Mouse (Mus musculus) heart, embryonic 12.5 days (tissue): ENCODE measurements around the gene Tmem156. TPM values are rescaled to one million over a fixed set of nuclear protein-coding genes. Genes with fewer than 3 reads are reported as not detected.

Experiments used
- ATAC-seq: fragments of 200-750 bp; cut with Nextera tagmentation; 2 replicates; pipeline ENCODE4 v1.8.0; 2017; ENCODE audit warnings: moderate TSS enrichment, moderate library complexity; ENCODE audit not compliant: insufficient number of reproducible peaks, low FRiP score
- H3K27ac ChIP-seq: fragments of 300-500 bp; sonication (generic); 2 replicates; pipeline ENCODE4 v1.5.1; 2016; ENCODE audit warnings: mild to moderate bottlenecking, moderate library complexity; ENCODE audit not compliant: poor library complexity, severe bottlenecking
- H3K27me3 ChIP-seq: fragments of 300-500 bp; sonication (generic); replicated peaks from 2 replicates; pipeline ENCODE4 v1.6.1; 2016; ENCODE audit warnings: mild to moderate bottlenecking, moderate library complexity
- H3K36me3 ChIP-seq: fragments of 300-500 bp; sonication (generic); 2 replicates; pipeline ENCODE4 v1.6.1; 2016; ENCODE audit warnings: mild to moderate bottlenecking, moderate library complexity
- H3K4me1 ChIP-seq: fragments of 300-500 bp; sonication (generic); replicated peaks from 2 replicates; pipeline ENCODE4 v1.6.1; 2016; ENCODE audit warnings: mild to moderate bottlenecking
- H3K4me2 ChIP-seq: fragments of 300-500 bp; sonication (generic); 2 replicates; pipeline ENCODE4 v1.6.1; 2016; ENCODE audit warnings: mild to moderate bottlenecking, moderate library complexity
- H3K4me3 ChIP-seq: fragments of 300-500 bp; sonication (generic); 2 replicates; pipeline ENCODE4 v1.5.1; 2016; ENCODE audit warnings: mild to moderate bottlenecking
- H3K9ac ChIP-seq: fragments of 300-500 bp; sonication (generic); 2 replicates; pipeline ENCODE4 v1.6.1; 2016; ENCODE audit warnings: mild to moderate bottlenecking, moderate library complexity
- H3K9me3 ChIP-seq: fragments of 300-500 bp; sonication (generic); replicated peaks from 2 replicates; pipeline ENCODE4 v1.6.1; 2016; ENCODE audit warnings: mild to moderate bottlenecking, moderate library complexity
- WGBS: fragments of 180-500 bp; shearing (Covaris S2); methylation state at CpG from one replicate; pipeline ENCODE4 v1.1.7; 2016; 5-methylcytosine and 5-hydroxymethylcytosine counted together
- polyA plus RNA-seq: library from polyadenylated mRNA; unstranded; fragments of >200 nt; fragmentation: Nextera tagmentation; extraction: Ambion mirVana; gene quantifications from 2 replicates; pipeline ENCODE4 v1.2.1, GENCODE M21; 2016

The Tmem156 gene
- polyA plus RNA-seq, 1 experiment from 2014 or later: 0.27 TPM

- no peak for ATAC-seq
- Histone ChIP-seq H3K4me3 (no peak overlapping the region), H3K4me2 (no peak overlapping the region), H3K9ac (no peak overlapping the region), H3K36me3 (no peaks in the 10 kb centered on the region), H3K27me3 (no peaks in the 10 kb centered on the region), H3K9me3 (no peaks in the 10 kb centered on the region), H3K27ac (no peak overlapping the region), H3K4me1 (no peaks in the 10 kb centered on the region)
- WGBS: 50% methylated on average over 7 of the region's 7 CpGs
Measured at GRCm38 (mm10) chr5:65074693-65075092, 17.2 kb downstream of the Tmem156 start.

GRCm38 (mm10) chr5:65073247-65073646, 18.7 kb downstream of the Tmem156 start:
- no peak for ATAC-seq
- Histone ChIP-seq H3K4me2 (no peak overlapping the region), H3K9ac (no peak overlapping the region), H3K27ac (no peak overlapping the region), H3K9me3 (no peaks in the 10 kb centered on the region), H3K4me3 (no peak overlapping the region), H3K27me3 (no peaks in the 10 kb centered on the region), H3K36me3 (no peaks in the 10 kb centered on the region), H3K4me1 (no peaks in the 10 kb centered on the region)
- WGBS: 62% methylated on average over 4 of the region's 4 CpGs

GRCm38 (mm10) chr5:65071689-65072118, 20.2 kb downstream of the Tmem156 start:
- H3K9me3 ChIP-seq: no peaks in the 10 kb centered on the region
- H3K27me3 ChIP-seq: no peaks in the 10 kb centered on the region
- H3K27ac ChIP-seq: no peak overlapping the region
- H3K36me3 ChIP-seq: no peaks in the 10 kb centered on the region
- H3K9ac ChIP-seq: no peak overlapping the region
- no peak overlapping the region for H3K4me2 ChIP-seq
- H3K4me3 ChIP-seq: no peak overlapping the region
- 63% methylated on average over 6 of the region's 6 CpGs for WGBS
- no peaks in the 10 kb centered on the region for H3K4me1 ChIP-seq
- ATAC-seq: no peak

GRCm38 (mm10) chr5:65069872-65070271, 22.1 kb downstream of the Tmem156 start:
- H3K9ac ChIP-seq: no peak overlapping the region
- no peak overlapping the region for H3K27ac ChIP-seq

GRCm38 (mm10) chr5:65068166-65068565, 23.8 kb downstream of the Tmem156 start:
- H3K9me3 ChIP-seq: no peaks in the 10 kb centered on the region
- H3K4me3 ChIP-seq: no peak overlapping the region
- 84% methylated on average over 6 of the region's 6 CpGs for WGBS
- H3K27me3 ChIP-seq: no peaks in the 10 kb centered on the region
- no peak overlapping the region for H3K27ac ChIP-seq
- no peak for ATAC-seq
- H3K4me1 ChIP-seq: no peaks in the 10 kb centered on the region
- no peaks in the 10 kb centered on the region for H3K36me3 ChIP-seq
- H3K9ac ChIP-seq: no peak overlapping the region
- no peak overlapping the region for H3K4me2 ChIP-seq

More at GRCm38 (mm10) chr5:65069872-65070271, 22.1 kb downstream of the Tmem156 start:
- no peak for ATAC-seq
- Histone ChIP-seq H3K4me1 (no peaks in the 10 kb centered on the region), H3K9me3 (no peaks in the 10 kb centered on the region), H3K36me3 (no peaks in the 10 kb centered on the region), H3K4me2 (no peak overlapping the region), H3K4me3 (no peak overlapping the region), H3K27me3 (no peaks in the 10 kb centered on the region)
- 75% methylated on average over 11 of the region's 11 CpGs for WGBS

- no peak overlapping the region for H3K4me3 ChIP-seq
- H3K27ac ChIP-seq: no peak overlapping the region
- H3K36me3 ChIP-seq: no peaks in the 10 kb centered on the region
- no peaks in the 10 kb centered on the region for H3K27me3 ChIP-seq
- no peak overlapping the region for H3K9ac ChIP-seq
- H3K4me2 ChIP-seq: no peak overlapping the region
- H3K4me1 ChIP-seq: no peaks in the 10 kb centered on the region
- H3K9me3 ChIP-seq: no peaks in the 10 kb centered on the region
- no peak for ATAC-seq
- WGBS: 80% methylated on average over 2 of the region's 2 CpGs
Measured at GRCm38 (mm10) chr5:65063266-65063665, 28.7 kb downstream of the Tmem156 start.

GRCm38 (mm10) chr5:65062236-65062635, 29.7 kb downstream of the Tmem156 start:
- Histone ChIP-seq H3K27ac (no peak overlapping the region), H3K27me3 (no peaks in the 10 kb centered on the region), H3K4me1 (no peaks in the 10 kb centered on the region), H3K9me3 (no peaks in the 10 kb centered on the region), H3K4me3 (no peak overlapping the region), H3K9ac (no peak overlapping the region), H3K36me3 (no peaks in the 10 kb centered on the region), H3K4me2 (no peak overlapping the region)
- 84% methylated on average over 4 of the region's 4 CpGs for WGBS
- ATAC-seq: no peak

GRCm38 (mm10) chr5:65059806-65060205, 32.1 kb downstream of the Tmem156 start:
- Histone ChIP-seq H3K36me3 (no peaks in the 10 kb centered on the region), H3K4me3 (no peak overlapping the region), H3K4me2 (no peak overlapping the region), H3K4me1 (no peaks in the 10 kb centered on the region), H3K27me3 (no peaks in the 10 kb centered on the region), H3K9me3 (no peaks in the 10 kb centered on the region), H3K9ac (no peak overlapping the region), H3K27ac (no peak overlapping the region)
- 76% methylated on average over 2 of the region's 2 CpGs for WGBS
- no peak for ATAC-seq

- no peaks in the 10 kb centered on the region for H3K36me3 ChIP-seq
- no peaks in the 10 kb centered on the region for H3K27me3 ChIP-seq
- no peaks in the 10 kb centered on the region for H3K9me3 ChIP-seq
- H3K4me1 ChIP-seq: no peaks in the 10 kb centered on the region
- WGBS: 91% methylated on average over 6 of the region's 6 CpGs
- ATAC-seq: no peak
- H3K4me2 ChIP-seq: no peak overlapping the region
- H3K9ac ChIP-seq: no peak overlapping the region
- no peak overlapping the region for H3K4me3 ChIP-seq
- no peak overlapping the region; the same call in 1 of the 2 replicates for H3K27ac ChIP-seq
Measured at GRCm38 (mm10) chr5:65057596-65057995, 34.3 kb downstream of the Tmem156 start.

GRCm38 (mm10) chr5:65051513-65051912, 40.4 kb downstream of the Tmem156 start:
- ATAC-seq: no peak
- Histone ChIP-seq H3K36me3 (no peaks in the 10 kb centered on the region), H3K9ac (no peak overlapping the region), H3K9me3 (peaks cover 5% of the 10 kb centered on the region; the same call in 1 of the 2 replicates), H3K27me3 (no peaks in the 10 kb centered on the region), H3K4me1 (no peaks in the 10 kb centered on the region), H3K4me3 (no peak overlapping the region), H3K4me2 (no peak overlapping the region), H3K27ac (no peak overlapping the region)
- WGBS: 73% methylated on average over 3 of the region's 3 CpGs

GRCm38 (mm10) chr5:65049880-65050279, 42.1 kb downstream of the Tmem156 start:
- Histone ChIP-seq H3K27me3 (no peaks in the 10 kb centered on the region), H3K27ac (no peak overlapping the region), H3K9me3 (peaks cover 5% of the 10 kb centered on the region; the same call in 1 of the 2 replicates), H3K4me3 (no peak overlapping the region), H3K9ac (no peak overlapping the region), H3K36me3 (no peaks in the 10 kb centered on the region), H3K4me1 (no peaks in the 10 kb centered on the region), H3K4me2 (no peak overlapping the region)
- ATAC-seq: no peak
- WGBS: 79% methylated on average over 5 of the region's 5 CpGs

- no peak overlapping the region for H3K4me2 ChIP-seq
- peaks cover 3% of the 10 kb centered on the region; the same call in 1 of the 2 replicates for H3K36me3 ChIP-seq
- ATAC-seq: no peak
- no peak overlapping the region for H3K27ac ChIP-seq
- H3K4me3 ChIP-seq: no peak overlapping the region
- WGBS: 63% methylated on average over 12 of the region's 12 CpGs
- H3K4me1 ChIP-seq: no peaks in the 10 kb centered on the region
- no peak overlapping the region for H3K9ac ChIP-seq
- peaks cover 5% of the 10 kb centered on the region; the same call in 1 of the 2 replicates for H3K9me3 ChIP-seq
- no peaks in the 10 kb centered on the region for H3K27me3 ChIP-seq
Measured at GRCm38 (mm10) chr5:65047285-65047855, 44.6 kb downstream of the Tmem156 start.
